Mouse (Mus musculus) frontal cortex, postnatal 25 days (tissue): ENCODE measurements around the gene Zbp1.

ENCODE experiments used
- DNase-seq, 2 experiments: peaks; one replicate each; pipeline ENCODE4 v3.0.0; 2022; ENCODE audit warnings: low spot score in 2 of 2

Gene Zbp1

GRCm38 (mm10) chr2:173179046-173179445, 39.7 kb downstream of the Zbp1 start:
- peak in 1 of 2 experiments; percentile 3 for DNase-seq

GRCm38 (mm10) chr2:173177951-173178350, 40.8 kb downstream of the Zbp1 start:
- peak in 1 of 2 experiments; percentile 1 for DNase-seq

GRCm38 (mm10) chr2:173177481-173177880, 41.2 kb downstream of the Zbp1 start:
- peak in 1 of 2 experiments; percentile 3 for DNase-seq

- peak; percentile 2 to 4 for DNase-seq
Observed at GRCm38 (mm10) chr2:173175703-173176102, 43.0 kb downstream of the Zbp1 start.

- DNase-seq: no peak
Observed at GRCm38 (mm10) chr2:173174569-173174968, 44.2 kb downstream of the Zbp1 start.

GRCm38 (mm10) chr2:173173521-173174511, 44.9 kb downstream of the Zbp1 start:
- DNase-seq: peak; percentile 60 to 62

GRCm38 (mm10) chr2:173173008-173173407, 45.7 kb downstream of the Zbp1 start:
- DNase-seq: peak in 1 of 2 experiments; percentile 5

- no peak for DNase-seq
Observed at GRCm38 (mm10) chr2:173172386-173172785, 46.3 kb downstream of the Zbp1 start.

- DNase-seq: no peak
Observed at GRCm38 (mm10) chr2:173171956-173172355, 46.8 kb downstream of the Zbp1 start.

- no peak for DNase-seq
Observed at GRCm38 (mm10) chr2:173171470-173171869, 47.3 kb downstream of the Zbp1 start.

- DNase-seq: no peak
Observed at GRCm38 (mm10) chr2:173170715-173171114, 48.0 kb downstream of the Zbp1 start.

- DNase-seq: no peak
Observed at GRCm38 (mm10) chr2:173170081-173170480, 48.6 kb downstream of the Zbp1 start.

- DNase-seq: no peak
Observed at GRCm38 (mm10) chr2:173168411-173168851, 50.3 kb downstream of the Zbp1 start.

GRCm38 (mm10) chr2:173165357-173165756, 53.4 kb downstream of the Zbp1 start:
- DNase-seq: no peak

- no peak for DNase-seq
Observed at GRCm38 (mm10) chr2:173164946-173165345, 53.8 kb downstream of the Zbp1 start.

- DNase-seq: no peak
Observed at GRCm38 (mm10) chr2:173164358-173164757, 54.4 kb downstream of the Zbp1 start.

GRCm38 (mm10) chr2:173163380-173163779, 55.3 kb downstream of the Zbp1 start:
- DNase-seq: no peak

- DNase-seq: no peak
Observed at GRCm38 (mm10) chr2:173159354-173160311, 59.1 kb downstream of the Zbp1 start.

GRCm38 (mm10) chr2:173158390-173159055, 60.2 kb downstream of the Zbp1 start:
- no peak for DNase-seq

- no peak for DNase-seq
Observed at GRCm38 (mm10) chr2:173157871-173158270, 60.9 kb downstream of the Zbp1 start.

- DNase-seq: no peak
Observed at GRCm38 (mm10) chr2:173157376-173157775, 61.3 kb downstream of the Zbp1 start.
